Mouse (Mus musculus) WW6 (cell line): Measurements from ENCODE around the gene Cmklr1.
A peak's percentile ranks its signal among the peaks of the same experiment; 100 is the strongest.

Source experiments
- DNase-seq: peaks from one replicate; pipeline ENCODE4 v3.0.0-alpha.2; 2013; ENCODE audit warnings: low read depth, low spot score

Gene Cmklr1

DNA sequence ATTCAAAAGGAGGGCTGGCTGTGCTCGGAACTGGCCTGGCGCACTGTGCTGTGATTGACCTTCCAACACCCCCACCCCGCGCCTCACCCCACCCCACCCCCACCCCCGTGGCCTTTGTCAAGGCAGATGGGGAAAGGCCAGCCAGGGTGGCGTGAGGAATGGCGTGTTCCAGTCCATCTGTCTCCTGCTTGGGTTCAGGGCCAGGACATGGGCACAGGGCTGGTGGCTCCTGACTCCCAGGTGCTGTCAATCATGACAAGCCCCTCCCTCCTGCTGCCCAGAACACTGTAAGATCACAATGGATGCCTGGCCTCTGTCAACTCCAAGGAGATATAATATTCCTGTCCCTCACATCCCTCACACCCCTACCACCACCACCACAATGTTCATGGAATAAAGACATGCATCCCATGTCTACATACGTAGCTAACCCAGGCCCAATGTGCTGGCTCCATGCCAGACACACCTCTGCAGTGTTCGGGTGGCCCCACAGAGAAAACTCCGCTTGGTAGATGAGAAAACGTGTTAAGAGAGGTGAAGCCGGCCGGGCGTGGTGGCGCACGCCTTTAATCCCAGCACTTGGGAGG is 30.0 kb downstream of the Cmklr1 start:
- no peak for DNase-seq

DNA sequence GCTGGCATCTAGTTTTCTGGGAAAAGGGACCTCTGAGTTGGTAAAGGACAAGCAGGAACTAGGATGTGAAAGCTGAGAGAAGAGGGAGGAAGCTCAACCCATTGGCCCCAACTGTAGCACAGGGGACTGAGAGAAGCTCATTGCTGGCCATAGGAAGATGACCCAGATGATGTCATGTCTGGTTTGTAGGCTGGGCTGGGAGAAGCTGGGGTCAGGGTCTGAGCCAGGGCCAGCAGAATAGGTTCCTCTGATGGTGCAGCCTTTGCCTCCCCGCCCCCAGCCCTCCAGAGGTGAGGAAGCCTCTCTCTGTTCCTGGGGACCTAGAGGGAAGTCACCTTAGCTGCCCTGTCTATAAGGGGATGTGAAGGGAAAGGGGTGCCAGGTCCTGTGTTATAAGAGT is 31.1 kb downstream of the Cmklr1 start:
- DNase-seq, result no peak

DNA sequence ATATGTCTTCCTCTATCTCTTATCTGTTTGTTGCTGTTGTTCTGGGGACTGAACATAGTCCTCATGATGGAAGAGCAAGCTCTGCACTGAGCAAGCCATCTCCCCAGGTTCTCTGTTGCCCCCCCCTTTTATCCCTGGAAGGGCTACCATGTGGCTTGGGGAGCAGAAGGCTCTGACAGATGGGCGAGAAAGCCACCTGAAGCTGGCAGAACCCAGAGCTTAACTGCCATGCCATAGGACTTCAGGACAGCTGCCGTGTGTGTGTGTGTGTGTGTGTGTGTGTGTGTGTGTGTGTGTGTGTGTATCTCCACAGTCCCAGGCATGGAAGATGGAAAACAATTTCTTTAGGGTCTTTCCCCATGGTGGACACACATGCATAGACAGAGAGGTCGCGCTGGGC is 31.5 kb downstream of the Cmklr1 start:
- no peak for DNase-seq

- no peak for DNase-seq
Observed at GRCm38 (mm10) chr5:113611771-113612233, 38.4 kb downstream of the Cmklr1 start.

- no peak for DNase-seq
Observed at GRCm38 (mm10) chr5:113611131-113611530, 39.1 kb downstream of the Cmklr1 start.

GRCm38 (mm10) chr5:113610490-113610889 is 39.7 kb downstream of the Cmklr1 start:
- no peak for DNase-seq

DNA sequence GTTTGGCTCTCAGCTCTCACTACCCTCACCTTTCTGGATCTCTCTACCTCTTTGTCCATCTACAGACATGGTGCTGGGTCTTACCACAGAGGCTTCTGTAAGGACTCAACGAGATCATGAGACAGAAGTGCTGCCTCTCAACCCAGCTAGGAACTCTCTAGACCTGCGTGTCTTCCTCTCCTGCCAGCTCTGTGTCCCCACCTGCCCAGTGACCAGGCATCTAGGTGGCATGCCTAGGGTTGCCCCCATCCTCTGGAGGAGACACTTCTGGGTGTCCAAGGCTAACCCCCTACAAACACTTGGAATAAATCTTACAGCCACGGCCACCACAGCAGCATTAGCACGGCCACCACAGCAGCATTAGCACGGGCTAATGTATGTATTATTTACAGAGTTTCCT is 40.3 kb downstream of the Cmklr1 start:
- DNase-seq, result no peak

DNA sequence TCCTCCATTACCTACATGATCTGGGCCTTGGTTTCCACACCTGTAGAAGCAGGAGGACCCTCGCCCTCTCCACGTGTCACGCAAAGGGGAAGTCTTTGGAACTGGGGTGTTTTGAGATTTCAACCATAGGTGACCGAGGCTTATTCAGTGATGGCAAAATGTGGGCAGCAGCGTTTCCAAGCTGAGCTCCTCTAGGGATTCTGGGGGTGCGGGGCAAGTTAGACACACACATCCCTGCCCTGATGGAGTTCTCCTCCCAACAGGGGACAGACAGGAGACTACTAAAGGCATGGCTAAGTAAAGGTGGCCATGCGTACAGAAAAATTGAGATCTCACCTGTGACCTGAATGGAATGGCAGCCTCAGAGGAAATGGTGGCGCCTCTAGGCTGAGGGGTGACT is 41.7 kb downstream of the Cmklr1 start:
- no peak for DNase-seq

DNA sequence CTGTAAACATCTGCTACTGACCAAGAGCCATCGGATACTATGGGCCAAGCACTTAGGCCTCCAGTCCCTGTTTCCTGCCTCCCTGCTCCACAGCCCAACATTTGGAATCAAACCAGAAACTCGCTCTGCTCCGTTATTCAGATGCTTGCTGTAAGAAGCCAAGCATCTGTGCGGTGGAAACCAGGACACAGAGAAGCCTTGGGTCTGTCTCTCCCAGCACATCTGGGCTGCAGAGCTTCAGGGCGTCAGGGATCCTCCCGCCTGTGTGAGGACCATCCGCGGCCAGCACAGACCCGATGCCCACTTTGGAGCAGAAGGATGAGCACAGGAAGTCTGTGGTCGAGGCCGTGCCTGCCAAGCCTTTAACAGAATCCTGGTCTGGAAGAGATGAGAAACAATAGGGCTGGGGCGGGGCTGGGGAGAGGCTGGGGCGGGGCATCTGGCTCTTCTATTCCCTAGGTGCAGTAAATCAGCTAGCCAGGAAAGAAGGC is 42.2 kb downstream of the Cmklr1 start:
- DNase-seq, result no peak

- no peak for DNase-seq
Observed at GRCm38 (mm10) chr5:113606961-113607785, 43.1 kb downstream of the Cmklr1 start.

DNA sequence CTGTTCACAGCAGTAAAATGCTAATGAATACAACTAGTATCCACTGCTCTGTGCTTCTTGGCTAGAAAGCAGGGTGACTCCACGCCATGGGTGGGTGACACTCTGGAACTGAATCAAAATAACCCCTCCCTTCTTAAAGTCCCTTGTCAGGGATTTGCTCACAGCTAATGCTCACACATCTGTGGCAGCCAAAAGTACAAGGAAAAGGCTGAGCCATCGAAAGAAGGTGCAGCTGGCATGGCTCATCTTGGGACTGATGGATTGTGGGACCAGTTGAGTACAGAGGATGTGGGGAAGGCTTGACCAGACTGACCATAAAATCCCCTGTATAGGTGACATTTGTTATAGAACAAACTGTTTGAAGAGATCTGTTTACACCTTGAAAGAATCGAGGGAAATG is 44.1 kb downstream of the Cmklr1 start:
- no peak for DNase-seq

DNA sequence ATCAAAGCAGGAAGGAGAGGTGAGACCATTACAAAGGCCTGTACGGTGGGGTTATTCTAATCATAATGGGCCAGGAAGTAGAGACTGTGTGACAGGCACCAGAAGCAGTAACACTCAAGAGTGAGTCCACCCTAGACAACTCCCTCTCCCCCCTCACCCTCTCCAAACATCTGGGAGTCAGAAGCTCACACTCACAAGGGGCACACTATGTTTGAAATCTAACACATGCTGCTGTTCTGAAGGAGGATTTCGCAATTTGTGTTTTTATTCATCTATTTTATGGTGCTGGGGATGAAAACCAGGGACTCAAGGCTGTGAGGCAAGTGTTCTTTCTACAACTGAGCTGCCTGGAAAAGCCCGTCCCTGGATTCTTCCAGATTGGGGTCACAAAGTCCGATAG is 45.5 kb downstream of the Cmklr1 start:
- no peak for DNase-seq

DNA sequence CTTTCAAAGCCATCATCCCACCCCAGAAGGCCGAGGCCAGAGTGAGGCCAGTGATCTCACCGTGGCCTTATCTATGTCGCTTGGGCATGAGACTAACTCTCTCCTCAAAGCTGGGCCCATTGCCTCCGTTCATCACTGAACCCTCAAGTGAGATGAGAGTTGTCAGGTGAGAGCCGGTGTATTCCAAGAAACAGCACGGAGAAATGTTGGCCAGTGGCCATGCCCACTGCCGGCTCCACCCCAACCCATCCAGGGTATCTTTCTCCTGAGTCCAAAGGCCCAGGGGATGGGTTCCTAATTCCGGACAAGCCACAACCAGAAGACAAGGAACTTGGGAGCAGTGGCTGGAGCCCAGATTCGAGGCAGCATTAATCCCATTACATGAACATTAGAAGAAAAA is 46.8 kb downstream of the Cmklr1 start:
- DNase-seq, result no peak

DNA sequence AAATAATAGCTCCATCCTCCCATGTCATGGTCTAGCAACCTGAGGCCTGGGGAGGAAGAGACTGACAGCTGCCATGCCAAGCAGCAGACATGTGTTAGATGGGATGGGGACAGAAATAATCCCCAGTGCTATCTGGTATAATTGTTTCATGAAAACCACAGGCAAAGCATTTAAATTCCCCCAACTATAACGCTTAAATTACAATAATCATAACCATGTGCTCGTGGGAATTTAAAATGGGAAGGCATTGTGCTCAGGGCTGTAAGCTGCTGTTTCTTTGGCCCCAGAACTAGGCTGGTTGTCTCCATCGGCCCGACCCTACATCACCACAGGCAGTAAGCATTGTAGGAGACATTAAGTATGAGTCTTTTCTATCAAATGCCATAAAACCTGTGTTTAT is 49.4 kb downstream of the Cmklr1 start:
- no peak for DNase-seq

DNA sequence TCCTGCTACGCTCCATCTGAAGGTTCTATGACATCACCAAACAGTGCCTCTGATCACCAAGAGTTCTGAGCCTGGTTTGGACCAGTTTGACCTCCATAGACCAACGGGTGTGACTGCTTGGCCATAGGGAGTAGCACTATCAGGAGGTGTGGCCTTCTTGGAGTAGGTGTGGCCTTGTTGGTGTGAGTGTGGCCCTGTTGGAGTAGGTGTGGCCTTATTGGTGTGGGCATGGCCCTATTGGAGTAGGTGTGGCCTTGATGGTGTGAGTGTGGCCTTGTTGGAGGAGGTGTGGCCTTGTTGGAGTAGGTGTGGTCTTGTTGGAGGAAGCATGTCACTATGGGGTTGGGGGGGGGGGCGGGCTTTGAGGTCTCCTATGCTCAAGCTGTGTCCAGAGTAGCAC is 50.0 kb downstream of the Cmklr1 start:
- no peak for DNase-seq

DNA sequence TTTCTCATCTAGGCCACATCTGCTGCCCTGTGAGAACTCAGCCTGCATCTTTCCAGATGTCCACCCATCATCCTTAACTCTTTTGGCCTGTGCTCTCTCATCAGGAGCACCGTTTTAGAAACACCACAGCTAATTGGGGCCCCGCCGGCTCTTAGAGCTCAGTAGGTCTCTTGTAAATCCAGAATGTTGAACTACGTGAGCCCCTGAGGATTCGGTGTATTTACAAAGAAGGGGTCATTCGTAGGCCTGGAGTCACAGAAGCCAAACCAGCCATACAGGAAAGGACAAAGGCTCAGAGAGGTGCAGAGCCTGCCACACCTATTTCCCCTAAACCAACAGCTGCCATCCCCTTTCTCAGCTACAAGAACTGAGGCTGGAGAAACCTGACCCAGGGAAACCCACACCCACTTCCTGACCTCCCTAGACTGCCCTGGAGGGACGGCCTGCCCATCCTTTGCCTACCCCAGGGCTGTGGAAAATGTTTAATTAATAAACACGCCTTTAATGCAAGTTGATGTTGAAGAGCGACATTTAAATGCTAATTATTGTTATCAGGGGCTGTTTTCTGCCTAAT is 53.4 kb downstream of the Cmklr1 start:
- DNase-seq, result no peak

- DNase-seq, result peak; percentile 61
Observed at GRCm38 (mm10) chr5:113596252-113596651, 54.0 kb downstream of the Cmklr1 start.

GRCm38 (mm10) chr5:113593911-113594705 is 56.1 kb downstream of the Cmklr1 start:
- no peak for DNase-seq

DNA sequence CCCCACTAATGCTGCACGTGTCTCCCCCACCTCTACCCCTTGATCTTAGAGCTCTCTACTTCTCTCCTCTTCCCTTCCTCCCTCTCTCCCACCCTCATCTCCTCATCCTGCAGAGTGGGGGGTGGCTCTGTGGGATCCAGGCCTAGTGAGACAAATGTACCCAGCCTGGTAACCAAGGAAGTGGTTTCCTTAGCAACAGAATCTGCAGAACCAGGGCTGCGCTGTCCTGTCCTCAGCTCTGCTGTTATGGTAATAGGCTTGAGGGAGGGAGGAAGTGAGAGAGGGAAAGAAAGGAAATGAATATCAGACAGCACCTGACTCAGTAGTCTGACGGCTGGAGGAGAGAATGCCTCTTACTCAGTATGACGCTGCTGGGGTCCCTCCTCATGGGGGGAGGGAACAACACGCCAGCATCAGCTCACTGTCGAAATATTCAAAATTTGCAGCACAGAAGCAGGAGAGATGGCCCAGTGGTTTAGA is 58.4 kb downstream of the Cmklr1 start:
- DNase-seq, result no peak

DNA sequence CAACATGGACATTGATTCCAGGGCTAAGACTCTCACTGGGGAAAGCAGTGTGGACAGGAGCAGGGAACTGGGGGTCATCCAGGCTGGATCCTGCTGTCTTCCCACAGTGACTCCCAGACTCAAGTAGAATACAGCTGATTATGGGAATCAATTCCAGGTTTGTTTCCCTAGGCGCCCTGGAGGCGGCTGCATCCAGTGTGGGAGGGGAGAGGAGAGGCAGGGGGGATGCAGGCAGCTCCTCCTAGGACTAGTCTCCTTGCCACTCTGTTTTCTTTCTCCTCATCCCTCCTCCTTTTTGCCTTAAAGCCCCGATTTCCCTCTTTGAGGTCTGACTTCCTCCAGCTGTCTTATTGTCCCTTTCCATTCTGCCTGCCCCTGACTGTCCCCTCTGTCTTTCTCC is 59.1 kb downstream of the Cmklr1 start:
- no peak for DNase-seq

GRCm38 (mm10) chr5:113590010-113590640 is 60.1 kb downstream of the Cmklr1 start:
- DNase-seq, result no peak
